Mouse (Mus musculus): ENCODE measurements at regions not wholly inside any gene's neighbourhood (a gene's known extent, or its start where the extent isn't known, plus 50 kb on each side); places are given as distances from the start of the nearest gene placed in this dataset.

- no peak for TF ChIP-seq EP300 (optimal IDR thresholded peaks at IDR 0.05)
- TF ChIP-seq CTCF (IDR thresholded peaks at IDR 0.05; ENCODE audit: low read depth) = no peak
Observed at GRCm38 (mm10) chr8:26358711-26359136, 239.4 kb downstream of the Gm45692 start.
